Mouse (Mus musculus) adrenal gland, adult (tissue): Measurements from ENCODE around the gene Fam71a.
"Not testable (repeated sequence)": the region's sequence is repeated elsewhere in the genome, so short reads cannot be mapped to it uniquely, and the experiment has no call there.

Experiments
- DNase-seq, 2 experiments: peaks; one replicate each; pipeline ENCODE4 v3.0.0; 2022 to 2023; ENCODE audit warnings: low spot score in 1 of 2; ENCODE audit not compliant: inconsistent age in 2 of 2

Fam71a gene

DNA sequence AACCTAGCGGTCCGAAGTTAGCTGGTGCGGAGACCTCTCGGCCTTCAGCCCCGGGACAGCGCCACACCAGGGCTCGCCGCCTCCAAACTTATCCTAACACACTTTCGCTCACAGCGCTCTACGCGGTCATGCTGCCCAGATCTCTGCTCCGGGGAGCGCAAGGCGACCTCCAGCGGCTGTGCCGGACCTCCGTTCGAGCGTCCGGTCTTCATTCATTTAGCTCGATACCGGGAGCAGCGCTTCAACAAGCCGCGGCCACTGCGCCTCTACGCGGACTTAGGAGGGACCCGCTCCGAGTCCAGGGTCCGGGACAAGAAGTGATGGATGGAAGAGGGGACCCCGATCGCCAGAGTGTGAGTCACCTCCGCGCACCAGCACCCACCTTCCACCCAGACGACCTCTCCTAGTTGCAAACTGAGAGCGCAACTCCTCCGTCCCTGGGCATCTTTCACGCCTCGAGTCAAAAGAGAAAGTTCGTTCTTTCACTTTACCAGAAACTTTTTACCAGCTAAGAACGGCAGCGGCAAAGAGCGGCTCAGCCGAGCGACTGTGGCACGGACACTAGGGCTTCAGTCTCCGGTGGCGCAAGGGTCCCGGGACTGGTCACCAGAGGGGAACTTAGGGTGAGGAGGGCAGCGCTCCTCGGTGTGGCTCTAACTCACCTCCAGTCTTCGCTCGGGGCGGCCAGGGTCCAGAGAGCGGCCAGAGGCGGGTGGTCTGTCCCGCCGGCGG is 18.0 kb upstream of the Fam71a start:
- DNase-seq = peak; percentile 82 to 91

DNA sequence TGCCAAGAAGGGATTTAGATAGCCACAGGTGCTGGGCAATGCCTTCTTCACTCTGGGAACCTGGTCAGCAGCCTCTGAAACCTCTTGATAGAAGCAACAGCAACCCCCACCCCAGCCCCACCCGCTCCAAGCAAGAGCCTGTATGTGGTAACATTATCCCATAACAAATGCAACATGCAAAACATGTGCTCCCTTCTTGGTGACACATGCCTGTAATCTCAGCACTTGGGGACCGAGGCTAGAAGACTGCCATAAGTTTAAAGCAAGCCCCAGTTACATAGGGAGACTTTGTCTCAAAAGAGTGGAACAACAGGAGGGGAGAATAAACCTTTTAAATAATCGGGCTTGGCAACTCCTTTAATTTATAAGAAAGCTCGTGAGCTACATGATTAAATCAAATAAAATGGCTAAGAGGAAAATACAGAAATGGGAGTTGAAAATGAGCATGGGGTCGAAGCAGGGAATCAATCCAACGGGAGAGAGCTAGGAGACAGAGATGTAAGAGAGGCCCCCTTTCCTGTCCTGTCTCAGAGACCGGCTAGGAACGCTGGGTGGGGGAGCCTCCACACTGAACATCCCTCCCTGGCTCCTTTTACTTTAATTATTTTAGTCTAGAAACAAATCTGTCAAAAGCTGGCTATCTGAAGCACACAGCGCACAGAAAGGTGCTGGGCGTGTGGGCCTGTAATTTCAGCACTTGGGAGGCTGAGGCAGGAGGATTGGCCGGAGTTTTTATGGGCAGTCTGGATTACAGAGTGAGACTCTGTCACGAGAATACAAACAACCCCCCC is 17.0 kb upstream of the Fam71a start:
- peak in 1 of 2 experiments; percentile 35 for DNase-seq

DNA sequence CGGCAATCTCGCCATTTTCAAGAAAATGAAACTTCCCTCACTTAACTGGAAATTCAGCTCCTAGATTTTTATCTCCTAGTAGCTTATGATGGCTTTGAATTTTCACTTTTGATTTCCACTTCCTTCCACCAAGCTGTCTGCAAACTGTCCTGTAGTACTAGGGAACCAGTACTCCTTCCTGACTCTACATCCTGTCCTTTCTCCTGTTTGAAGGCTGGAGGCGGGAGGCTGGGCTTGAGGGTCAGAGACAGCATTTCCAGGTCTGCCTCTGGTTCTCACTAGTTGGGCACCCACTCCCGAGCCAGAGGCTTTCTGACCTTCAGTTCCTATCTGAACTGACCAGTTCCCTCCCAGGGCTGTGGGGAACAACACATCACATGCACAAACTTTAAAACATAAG is 15.8 kb upstream of the Fam71a start:
- DNase-seq = peak; percentile 35 to 59

DNA sequence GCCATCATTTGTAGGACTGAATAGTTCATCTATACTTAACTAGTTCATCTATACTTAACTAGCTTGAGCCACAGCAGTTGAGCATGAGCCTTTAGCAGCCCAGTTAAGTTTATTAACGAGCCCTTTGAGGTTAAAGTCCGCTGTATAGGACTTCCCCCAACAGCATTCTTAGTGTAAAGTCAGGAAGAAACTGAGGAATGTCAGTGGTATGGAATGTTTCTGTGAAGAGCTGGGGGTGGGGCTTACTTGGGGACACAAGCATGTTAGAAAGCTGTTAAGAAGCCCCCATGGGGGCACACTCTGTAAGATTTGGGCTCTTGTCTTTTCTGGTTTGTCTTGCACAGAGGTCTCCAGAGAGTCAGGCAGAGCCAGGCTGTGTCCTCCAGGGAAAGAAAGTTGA is 15.2 kb upstream of the Fam71a start:
- no peak for DNase-seq

DNA sequence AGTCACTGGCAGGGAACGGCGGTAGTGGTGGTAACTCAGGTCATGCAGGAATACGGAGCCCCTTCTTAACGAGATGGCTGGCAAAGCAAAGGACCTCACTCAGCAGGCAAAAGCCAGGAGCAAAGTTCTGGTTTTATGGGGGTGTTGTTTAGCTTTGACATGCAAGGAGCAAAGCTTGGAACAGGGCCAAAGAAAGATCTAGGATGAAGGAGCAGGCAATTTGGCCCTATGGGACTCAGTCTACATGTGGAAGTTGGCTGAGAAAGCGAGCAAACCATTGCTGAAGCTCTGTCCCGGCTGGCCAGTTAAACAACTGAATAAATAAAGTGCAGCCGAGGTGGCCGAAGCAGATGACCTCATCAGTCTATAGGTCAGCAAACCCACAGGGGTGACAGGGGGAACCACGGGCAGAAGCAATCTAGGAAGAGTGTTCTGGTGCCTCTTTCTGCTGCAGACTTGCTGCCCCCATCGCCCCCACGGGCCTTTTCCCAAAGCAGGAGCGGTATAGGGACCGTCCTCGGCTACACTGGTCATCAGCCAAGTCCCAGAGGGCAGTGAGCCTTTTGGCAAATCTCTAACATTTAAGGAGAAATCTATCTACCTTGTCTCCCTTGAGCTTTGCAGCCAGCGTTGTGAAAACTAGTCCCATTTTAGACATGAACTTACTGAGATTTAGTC is 14.0 kb upstream of the Fam71a start:
- DNase-seq = no peak

DNA sequence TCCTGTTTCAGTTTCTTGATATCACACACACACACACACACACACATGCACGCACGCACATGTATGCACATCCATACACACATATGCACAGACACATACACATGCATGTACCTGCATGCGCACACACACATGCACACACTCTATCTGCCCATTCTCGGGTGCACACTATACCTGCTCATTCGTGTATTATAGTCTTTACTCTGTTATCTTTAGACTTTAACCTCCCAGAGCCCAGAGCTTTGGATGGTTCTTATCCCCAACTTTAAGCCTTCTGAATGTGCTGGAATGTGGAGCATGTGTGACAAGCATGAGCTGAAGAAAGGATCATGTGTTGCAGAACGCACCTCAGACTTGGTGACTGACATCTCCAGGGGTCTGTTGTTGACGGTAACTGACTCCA is 12.3 kb upstream of the Fam71a start:
- DNase-seq = no peak

DNA sequence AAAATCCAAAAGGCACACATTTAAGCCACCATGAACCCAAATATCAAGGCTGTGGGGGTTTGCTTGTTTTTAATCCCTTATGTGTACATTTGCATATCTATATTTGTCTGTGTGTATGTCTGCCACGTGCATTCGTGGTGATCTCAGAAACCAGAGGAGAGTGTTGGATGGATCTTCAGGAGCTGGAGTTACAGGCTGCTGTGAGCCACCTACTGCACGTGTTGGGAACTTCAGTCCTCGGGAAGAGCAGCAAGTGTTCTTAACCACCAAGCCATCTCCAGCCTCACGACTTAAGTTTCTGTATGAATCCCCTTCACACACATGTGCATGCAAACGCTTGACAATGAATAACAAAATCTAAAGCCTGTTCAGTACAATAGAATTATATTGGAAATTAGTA is 7.9 kb upstream of the Fam71a start:
- peak in 1 of 2 experiments; percentile 44 for DNase-seq

DNA sequence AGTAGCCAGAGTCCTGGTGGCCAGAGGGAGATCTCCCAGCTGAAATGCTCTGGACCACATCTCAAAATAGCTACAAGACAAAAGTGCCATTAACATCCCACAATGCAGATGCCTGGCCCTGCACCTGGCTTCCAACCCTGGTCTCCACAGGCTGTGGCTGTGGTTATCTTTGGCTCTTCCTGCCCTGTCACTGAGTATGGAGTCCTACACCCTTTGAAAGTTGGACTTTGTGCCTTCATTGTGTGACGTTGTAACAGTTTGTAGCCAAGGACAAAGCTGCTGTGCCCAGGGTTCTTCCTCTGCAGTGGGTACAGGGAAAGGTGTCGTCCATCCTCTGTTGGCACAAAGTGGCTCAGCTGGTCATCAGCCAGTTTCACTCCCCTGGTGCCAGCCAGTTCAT is 5.8 kb upstream of the Fam71a start:
- no peak for DNase-seq

DNA sequence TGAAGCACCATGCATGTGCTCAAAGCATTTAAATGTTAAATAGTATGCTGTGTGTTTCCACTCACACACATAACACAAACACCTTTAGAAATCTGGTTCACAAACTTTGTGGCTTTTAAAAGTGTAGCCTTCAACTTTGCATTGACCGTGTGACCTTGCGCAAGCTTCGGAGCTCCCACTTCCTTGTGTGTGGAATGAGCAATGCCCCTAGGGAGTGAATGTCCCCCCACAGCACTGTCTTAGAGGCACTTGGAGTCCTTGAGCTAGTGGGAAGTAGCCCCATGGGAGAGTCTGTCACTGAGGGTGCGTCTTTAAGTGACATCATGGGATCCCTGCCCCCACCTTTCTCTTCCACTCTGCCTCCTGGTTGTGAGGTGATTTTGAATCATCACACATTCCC is 1.6 kb upstream of the Fam71a start:
- no peak for DNase-seq

DNA sequence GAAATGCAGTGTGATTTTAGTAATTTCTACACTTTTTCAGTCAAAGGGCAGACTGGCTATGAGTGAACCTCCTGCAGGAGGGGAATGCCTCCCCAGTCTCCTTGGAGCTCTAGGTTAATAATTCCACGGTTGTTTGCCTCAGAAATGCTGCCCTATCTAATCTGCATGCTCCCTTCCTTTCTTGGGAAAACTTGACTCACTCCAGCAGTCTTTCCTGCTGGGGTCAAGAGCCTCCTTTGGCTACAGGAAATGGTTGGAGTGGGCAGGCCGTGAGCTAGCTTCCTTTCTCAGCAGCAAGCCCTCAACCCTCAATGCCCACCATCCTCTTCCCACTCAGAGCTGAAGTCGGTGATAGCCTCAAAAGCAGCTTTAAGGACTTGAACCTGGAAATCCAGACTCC is 10.3 kb downstream of the Fam71a start:
- DNase-seq = no peak

DNA sequence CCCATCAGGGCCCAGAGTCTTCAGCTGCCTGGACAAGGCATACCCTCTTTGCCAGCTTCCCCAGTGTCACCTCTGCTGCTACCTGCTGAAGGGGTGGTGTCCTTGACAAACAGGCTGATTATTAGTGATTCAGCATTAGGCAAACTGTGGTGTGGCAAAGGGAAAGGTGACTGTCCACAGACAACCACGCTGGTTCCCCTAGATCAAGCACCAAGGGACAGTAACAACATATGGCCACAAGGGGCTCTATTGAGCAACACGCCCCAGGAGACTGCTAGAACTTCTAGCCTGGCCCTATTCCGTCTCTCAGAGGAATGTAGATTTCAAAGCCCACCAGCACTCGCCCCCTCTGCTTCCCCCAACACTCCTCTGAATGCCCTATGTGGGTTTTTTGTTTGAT is 11.6 kb downstream of the Fam71a start:
- DNase-seq = peak; percentile 33 to 81

DNA sequence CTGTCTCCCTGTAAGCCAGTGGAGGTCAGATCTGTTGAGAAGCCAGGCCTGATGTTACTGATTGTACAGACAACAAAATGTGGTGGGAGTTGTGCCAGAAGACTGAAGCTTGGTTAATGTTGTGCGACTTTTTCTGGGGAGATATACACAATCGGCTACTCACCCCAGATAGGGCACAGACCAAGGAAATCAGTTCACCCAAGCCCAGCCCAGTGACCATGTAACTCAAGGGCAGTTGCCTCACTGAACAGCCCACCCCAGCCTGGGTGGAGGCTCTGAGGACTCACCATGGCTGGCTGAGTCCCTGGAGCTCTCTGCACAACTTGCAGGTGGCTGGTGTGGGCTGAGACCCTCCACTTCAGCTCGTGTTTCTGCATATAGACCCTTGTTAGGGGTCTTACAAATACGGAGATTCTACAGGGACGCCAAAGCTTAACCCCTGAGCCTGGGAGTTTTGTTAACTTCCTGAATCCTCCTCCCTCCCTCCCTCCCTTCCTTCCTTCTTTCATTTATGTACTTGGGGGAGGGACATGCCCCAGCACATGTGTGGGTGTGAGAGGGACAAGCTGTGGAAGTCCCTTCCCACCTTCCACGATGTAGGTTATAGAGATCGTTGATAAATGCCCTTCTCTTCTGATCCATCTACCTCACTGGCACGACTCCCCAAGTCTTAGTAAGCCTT is 13.6 kb downstream of the Fam71a start:
- no peak for DNase-seq

DNA sequence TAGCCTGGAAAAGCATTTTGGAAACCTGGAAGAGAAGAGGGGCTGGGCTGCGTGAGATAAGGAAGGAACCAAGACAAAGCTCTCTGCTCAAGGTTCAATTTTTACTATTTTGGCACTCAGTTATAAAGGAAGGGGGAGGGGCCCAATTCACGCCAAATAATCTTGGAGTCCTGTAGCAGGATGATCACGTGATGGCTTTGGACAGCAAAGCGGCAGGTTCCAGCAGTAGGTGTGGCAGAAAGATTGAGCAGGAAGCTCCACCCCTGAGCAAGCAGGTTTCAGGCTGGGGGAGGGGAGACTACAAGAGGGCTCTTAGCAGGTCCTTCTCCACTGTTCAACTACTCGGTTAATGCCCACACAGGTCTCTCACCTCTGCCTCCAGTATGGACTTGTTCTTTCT is 15.1 kb downstream of the Fam71a start:
- not testable (repeated sequence) for DNase-seq

DNA sequence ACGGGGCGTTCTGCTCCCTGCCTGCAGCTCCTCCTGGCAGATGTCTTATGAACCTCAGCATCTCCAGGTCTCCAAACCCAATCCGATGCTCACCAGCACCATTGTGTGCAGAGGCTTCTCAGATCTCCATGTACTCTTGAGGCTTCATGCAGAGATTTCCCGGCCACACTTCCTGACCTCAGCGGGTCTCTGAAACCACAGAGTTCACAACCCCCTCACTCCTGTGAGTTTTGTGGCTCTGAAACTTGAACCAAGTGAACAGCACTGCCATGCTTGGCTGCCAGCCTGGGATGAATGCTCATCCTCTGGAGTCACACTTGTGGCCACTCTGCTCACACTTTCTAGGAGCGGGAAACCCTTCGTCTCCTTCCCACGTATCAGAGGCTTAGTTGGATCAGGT is 23.6 kb downstream of the Fam71a start:
- no peak for DNase-seq

DNA sequence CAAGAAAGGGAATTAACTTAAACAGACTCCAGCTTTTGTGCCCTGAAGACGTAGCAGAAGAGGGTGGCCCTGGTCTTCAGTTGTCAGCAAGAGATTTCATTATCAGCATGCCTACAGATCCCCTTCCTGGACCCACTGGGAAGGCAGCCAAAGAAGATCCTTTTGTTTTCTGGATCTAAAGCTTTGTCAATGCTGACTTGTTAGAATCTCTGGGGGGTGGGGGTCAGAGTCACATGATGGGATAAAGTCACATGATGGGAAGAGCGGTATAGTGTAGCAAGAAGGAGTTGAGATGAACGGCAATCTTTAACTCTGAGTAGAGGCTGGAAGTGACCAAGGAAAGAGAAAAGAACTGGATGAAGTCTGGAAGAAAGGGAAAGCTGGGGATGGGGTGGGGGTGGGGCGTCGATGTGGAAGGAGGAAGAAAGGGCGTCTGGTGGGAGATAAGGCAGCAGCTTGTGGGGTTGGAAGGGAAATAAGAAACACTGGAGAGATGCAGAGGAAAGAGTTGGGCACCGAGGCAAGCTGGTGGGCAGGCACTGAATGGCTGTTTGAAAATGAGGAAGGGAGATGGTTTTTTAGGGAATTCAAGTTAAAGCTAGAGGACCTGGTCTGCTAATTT is 25.6 kb downstream of the Fam71a start:
- no peak for DNase-seq

DNA sequence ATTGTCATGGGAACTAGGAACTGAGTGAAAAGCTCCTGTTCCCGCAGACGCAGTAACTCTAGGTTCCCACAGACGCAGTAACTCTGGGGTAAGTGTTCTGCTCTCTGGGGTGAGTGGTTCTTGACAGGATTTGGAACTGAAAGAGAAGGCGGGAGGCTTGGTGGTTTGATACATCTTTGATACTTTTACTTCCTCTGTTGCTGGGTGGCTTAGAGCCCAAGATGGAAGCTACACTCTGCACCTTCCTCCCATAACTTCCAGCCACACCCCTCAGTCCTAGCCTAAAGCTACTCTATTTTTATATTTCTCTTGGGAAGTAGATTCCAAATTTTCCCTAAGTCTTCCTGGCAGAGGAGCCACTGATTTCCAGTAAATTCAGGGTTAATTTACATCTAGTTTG is 26.2 kb downstream of the Fam71a start:
- DNase-seq = no peak

DNA sequence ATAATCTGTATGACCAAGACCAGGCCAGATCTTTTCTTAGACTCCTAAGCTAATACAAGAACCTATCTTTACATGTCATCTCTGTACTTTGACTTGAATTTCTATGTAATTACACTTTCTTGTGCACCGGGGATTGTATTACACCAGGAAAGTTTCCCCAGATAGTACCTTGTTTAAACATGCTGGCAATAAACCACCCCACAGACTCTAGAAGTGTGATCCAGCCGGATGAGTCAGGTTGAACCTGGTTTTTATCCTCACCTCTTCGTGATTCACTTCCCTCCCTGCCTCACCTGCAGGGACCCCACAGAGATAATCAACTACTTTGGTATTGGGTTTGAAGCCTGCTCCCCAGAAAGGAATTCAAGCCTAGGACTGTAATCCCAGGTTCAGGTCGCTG is 29.2 kb downstream of the Fam71a start:
- no peak for DNase-seq

DNA sequence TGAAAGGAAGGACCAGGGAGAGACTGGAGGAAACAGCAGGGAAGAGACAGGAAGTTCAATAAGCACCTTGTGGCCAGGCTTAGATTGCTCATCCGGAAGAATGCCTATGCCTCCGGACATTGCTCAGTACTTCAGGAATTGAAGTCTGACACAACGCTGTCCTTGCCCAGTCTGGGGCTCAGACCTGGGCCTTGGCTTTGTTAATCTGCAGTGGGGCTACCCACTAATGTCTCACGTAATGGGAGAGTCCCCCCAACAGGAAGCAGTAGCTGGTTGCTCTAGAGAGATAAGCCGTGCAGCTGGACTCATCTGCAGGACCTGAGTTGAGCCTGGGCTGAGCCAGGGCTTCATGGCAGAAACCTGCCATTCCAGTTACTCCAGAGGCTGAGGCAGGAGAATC is 31.7 kb downstream of the Fam71a start:
- no peak for DNase-seq

DNA sequence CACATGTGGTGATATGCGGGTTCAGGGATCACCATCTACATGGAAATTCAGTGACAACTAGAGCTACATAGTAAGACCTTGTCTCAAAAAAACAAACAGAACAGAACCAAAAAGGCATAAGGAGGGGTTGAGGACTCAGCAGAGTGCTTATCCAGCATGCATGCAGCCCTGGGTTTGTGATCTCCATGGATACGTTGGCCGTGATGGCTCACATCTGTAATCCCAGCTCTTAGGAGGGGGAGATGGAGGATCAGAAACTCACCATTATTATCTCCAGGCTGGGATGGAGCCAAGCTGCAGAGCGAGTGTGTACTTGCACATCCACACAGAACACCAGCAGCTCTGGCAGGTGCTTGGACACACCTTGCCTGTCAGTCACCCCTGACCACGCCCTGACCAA is 32.4 kb downstream of the Fam71a start:
- no peak for DNase-seq

DNA sequence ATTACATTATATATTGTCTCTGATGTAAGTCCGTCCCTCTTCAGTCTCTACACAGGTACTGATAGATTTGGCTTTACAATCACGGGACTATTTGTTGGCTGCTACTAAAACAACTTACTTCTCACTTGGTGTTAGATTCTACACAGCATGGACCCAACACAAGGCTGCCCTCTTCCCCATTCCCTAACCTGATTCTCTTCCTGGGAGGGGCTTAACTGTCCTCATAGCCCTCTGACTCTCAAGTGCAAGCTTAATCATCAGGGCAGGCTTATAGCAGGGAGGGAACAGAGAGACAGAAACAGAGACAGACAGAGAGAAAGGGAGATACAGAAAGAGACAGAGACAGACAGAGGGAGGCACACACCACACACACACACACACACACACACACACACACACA is 32.9 kb downstream of the Fam71a start:
- no peak for DNase-seq
